Mouse (Mus musculus) embryonic facial prominence, embryonic 11.5 days (tissue): ENCODE measurements around the gene Cirbp. TPM values are rescaled to one million over a fixed set of nuclear protein-coding genes. Genes with fewer than 3 reads are reported as not detected.

ENCODE experiments used
- ATAC-seq: fragments of 200-750 bp; cut with Nextera tagmentation; replicated peaks from 2 replicates; pipeline ENCODE4 v1.8.0; 2017; ENCODE audit warnings: low read depth; ENCODE audit not compliant: insufficient number of reproducible peaks, low FRiP score, low TSS enrichment
- DNase-seq: peaks from one replicate; pipeline ENCODE4 v3.0.0-alpha.2; 2015; ENCODE audit warnings: low spot score
- H3K27ac ChIP-seq: fragments of 300-500 bp; sonication (generic); replicated peaks from 2 replicates; pipeline ENCODE4 v1.5.1; 2014; ENCODE audit warnings: mild to moderate bottlenecking, low read depth, low read length, control low read depth
- H3K27me3 ChIP-seq: fragments of 300-500 bp; sonication (generic); 2 replicates; pipeline ENCODE4 v1.6.1; 2014; ENCODE audit warnings: mild to moderate bottlenecking, low read length, moderate library complexity, mixed read lengths; ENCODE audit not compliant: control insufficient read depth, insufficient read depth
- H3K36me3 ChIP-seq: fragments of 300-500 bp; sonication (generic); replicated peaks from 2 replicates; pipeline ENCODE4 v1.6.1; 2014; ENCODE audit warnings: low read depth, mild to moderate bottlenecking, low read length, moderate library complexity, mixed read lengths; ENCODE audit not compliant: control insufficient read depth, insufficient read depth
- H3K4me1 ChIP-seq: fragments of 300-500 bp; sonication (generic); 2 replicates; pipeline ENCODE4 v1.6.1; 2014; ENCODE audit warnings: low read length, mixed read lengths; ENCODE audit not compliant: control insufficient read depth, insufficient read depth
- H3K4me2 ChIP-seq: fragments of 300-500 bp; sonication (generic); 2 replicates; pipeline ENCODE4 v1.6.1; 2014; ENCODE audit warnings: low read depth, mild to moderate bottlenecking, control low read depth, low read length, moderate library complexity
- H3K4me3 ChIP-seq: fragments of 300-500 bp; sonication (generic); 2 replicates; pipeline ENCODE4 v1.5.1; 2014; ENCODE audit warnings: low read depth, low read length, control low read depth
- H3K9ac ChIP-seq: fragments of 300-500 bp; sonication (generic); replicated peaks from 2 replicates; pipeline ENCODE4 v1.6.1; 2014; ENCODE audit warnings: mild to moderate bottlenecking, control low read depth, low read length
- H3K9me3 ChIP-seq: fragments of 300-500 bp; sonication (generic); replicated peaks from 2 replicates; pipeline ENCODE4 v1.6.1; 2016; ENCODE audit warnings: mild to moderate bottlenecking, low read length, inconsistent platforms, mixed read lengths; ENCODE audit not compliant: control insufficient read depth
- WGBS: fragments of 180-500 bp; shearing (Covaris S2); extraction: QIAGEN DNeasy Blood & Tissue Kit; methylation state at CpG from one replicate; pipeline ENCODE4 v1.1.7; 2014; 5-methylcytosine and 5-hydroxymethylcytosine counted together
- polyA plus RNA-seq: library from polyadenylated mRNA; unstranded; fragments of >200 nt; fragmentation: Nextera tagmentation; extraction: Ambion mirVana; gene quantifications from 2 replicates; pipeline ENCODE4 v1.2.1, GENCODE M21; 2014

The Cirbp gene
- polyA plus RNA-seq, 1 experiment from 2014 or later: 77.8 TPM

DNA sequence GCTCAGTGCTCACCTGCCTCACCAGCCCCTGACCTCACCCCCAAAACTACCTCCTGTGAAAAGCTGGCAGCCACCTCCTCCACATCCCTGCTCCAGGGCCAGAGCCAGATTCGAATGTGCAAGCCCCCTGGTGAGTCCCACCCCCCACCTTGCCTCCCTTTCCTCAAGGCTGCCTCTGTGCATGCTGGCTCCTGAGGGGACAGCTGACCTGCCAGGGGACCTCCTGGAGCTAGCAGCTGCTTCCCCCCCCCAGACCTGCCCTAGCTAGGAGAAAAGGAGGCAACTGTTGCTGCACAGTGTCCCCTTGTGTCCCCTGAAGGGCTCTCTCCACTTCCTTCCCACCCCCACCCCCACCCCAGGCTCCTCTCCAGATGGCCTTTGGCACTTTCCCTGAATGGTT lies 10.5 kb upstream of the Cirbp start:
- Histone ChIP-seq H3K4me2 (no peak overlapping the region), H3K9ac (peak overlapping the region; percentile 5; the same call in 1 of the 2 replicates), H3K27me3 (no peaks in the 10 kb centered on the region), H3K36me3 (peaks cover 48% of the 10 kb centered on the region), H3K4me1 (peaks cover 30% of the 10 kb centered on the region), H3K27ac (no peak overlapping the region), H3K9me3 (no peaks in the 10 kb centered on the region), H3K4me3 (no peak overlapping the region)
- WGBS: 18% methylated on average over 1 of the region's 1 CpGs
- DNase-seq (no peak), ATAC-seq (no peak)

DNA sequence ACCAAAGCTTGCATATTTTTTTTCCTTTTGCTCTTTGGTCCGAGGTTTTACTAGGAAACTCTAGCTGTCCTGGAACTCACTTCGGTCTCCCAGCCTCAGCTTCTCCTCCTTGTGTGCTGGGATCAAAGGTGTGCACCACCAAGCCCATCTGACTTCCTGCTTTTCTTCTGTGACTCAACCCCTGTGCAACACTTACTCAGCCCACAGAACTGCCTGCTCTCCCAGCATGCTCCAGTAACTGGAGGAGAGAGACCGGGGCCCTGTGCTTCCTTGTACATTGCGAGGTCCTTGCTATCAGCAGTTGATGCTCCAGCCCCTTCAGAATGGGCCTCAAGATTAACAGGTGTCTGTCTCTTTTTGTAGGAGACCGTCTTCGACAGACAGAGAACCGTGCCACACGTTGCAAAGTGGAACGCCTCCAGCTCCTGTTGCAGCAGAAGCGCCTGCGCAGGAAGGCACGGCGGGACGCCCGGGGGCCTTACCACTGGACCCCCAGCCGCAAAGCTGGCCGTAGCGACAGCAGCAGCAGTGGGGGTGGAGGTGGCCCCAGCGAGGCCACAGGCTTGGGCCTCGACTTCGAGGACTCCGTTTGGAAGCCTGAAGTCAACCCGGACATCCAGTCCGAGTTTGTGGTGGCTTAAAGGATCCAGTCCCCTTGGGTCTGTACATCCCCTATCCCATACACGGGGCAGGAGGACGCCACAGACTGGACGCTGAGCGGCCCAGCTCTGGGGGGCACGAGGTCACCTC lies 9.6 kb upstream of the Cirbp start:
- H3K4me2 ChIP-seq: no peak overlapping the region
- no peaks in the 10 kb centered on the region for H3K9me3 ChIP-seq
- H3K9ac ChIP-seq: peak overlapping the region; percentile 18; the same call in 1 of the 2 replicates
- H3K27ac ChIP-seq: peak overlapping the region; percentile 20; the same call in 1 of the 2 replicates
- peaks cover 48% of the 10 kb centered on the region for H3K36me3 ChIP-seq
- 88% methylated on average over 29 of the region's 29 CpGs for WGBS
- ATAC-seq (no peak), DNase-seq (no peak)
- no peak overlapping the region; the same call in 1 of the 2 replicates for H3K4me3 ChIP-seq
- H3K4me1 ChIP-seq: peaks cover 32% of the 10 kb centered on the region
- H3K27me3 ChIP-seq: no peaks in the 10 kb centered on the region

DNA sequence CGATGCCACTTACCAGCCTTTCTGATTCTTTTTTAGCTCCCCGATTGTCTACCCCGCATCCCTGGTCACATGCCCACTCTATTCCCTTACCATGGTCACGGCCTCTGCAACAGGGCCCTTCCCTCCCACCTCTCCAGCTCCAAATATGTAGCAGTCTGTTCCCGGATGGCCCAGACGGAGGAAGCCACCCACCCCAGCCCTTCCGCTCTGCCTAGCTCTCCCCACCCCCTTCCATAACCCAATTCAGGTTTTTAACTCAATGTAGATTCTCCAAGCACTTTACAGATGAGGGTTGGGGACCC lies 9.1 kb upstream of the Cirbp start:
- Histone ChIP-seq H3K4me1 (peaks cover 37% of the 10 kb centered on the region), H3K27me3 (no peaks in the 10 kb centered on the region), H3K9me3 (no peaks in the 10 kb centered on the region), H3K36me3 (peaks cover 44% of the 10 kb centered on the region), H3K4me3 (no peak overlapping the region), H3K4me2 (no peak overlapping the region), H3K9ac (0 out of 2 replicates have a peak overlapping the region, but pooled peaks have one; percentile 18), H3K27ac (0 out of 2 replicates have a peak overlapping the region, but pooled peaks have one; percentile 22)
- WGBS: 58% methylated on average over 7 of the region's 7 CpGs
- ATAC-seq: no peak
- no peak for DNase-seq

DNA sequence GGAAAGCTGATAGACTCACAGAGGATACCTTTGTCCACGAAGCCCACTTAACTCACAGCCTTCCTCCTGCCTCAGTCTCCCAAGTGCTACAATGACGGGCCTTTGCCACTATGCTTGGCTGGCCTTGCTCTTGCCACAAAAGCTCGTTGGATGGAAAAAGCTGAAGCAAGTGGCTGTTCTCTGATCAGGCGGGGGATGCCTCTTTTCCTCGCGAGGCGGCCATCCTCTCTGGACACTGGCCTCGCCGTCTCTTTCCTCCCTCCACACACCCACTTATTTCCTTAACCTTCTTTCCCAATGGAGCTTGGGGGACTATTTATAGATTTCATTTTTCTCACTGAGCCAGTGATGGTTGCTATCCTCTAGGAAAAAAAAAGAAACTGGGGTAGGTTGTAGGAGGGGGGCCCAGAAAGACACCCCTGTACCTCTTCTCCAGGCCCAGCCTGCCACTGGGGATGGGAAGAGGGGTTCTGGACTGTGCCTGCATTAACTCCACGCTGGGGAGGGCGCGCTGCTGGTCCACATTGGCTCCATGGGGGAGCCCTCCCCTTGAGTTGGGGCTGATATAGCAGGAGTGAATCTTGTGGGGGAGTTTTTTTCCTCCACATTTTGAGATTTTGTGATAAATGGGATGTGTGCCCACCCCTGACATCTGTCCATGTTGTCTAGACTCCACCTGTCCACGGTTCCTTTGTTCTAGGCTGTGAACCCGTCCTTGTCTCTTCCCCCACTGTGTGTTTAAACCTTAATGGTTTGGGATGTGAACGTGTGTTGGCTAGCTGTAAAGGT lies 8.4 kb upstream of the Cirbp start:
- Histone ChIP-seq H3K27ac (0 out of 2 replicates have a peak overlapping the region, but pooled peaks have one; percentile 22), H3K36me3 (peaks cover 44% of the 10 kb centered on the region), H3K4me1 (peaks cover 39% of the 10 kb centered on the region), H3K9ac (peak overlapping the region; percentile 7; the same call in 1 of the 2 replicates), H3K4me3 (no peak overlapping the region), H3K4me2 (no peak overlapping the region), H3K27me3 (no peaks in the 10 kb centered on the region), H3K9me3 (no peaks in the 10 kb centered on the region)
- WGBS: 61% methylated on average over 15 of the region's 15 CpGs
- ATAC-seq (no peak), DNase-seq (no peak)

DNA sequence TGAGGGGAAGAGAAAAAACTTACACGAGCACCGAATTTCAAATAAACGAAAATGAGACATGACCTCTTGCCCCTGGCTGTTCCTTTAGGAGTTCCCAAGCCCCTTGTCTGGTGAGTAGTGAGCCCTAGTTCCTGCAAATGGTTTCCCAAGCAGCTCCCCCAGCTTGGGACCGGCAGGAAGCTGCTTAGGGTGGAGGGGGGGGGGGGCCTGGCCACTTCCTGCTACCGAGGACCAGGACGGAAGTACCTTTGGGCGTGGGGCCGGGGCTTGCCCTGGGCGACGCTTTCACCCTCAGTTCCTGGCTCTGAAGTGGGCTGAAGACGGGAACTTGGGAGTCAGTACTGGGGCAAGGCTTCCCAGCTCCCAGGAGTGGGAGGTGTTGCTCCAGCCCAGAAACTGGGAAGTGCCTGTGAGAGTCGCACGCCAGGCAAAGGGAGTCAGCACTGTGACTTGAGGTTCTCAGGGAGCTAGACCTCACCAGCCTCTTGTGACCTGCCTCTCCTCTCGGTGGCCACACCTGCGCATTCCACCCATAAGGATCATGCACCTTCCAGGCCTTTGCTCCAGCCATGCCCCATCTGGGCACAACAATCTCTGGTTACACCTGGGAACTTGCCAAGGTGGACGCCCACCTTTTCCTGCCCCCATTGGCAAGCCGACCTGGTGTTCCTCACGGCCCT lies 7.3 kb upstream of the Cirbp start:
- Histone ChIP-seq H3K27ac (peak overlapping the region; percentile 11), H3K4me3 (peak overlapping the region; percentile 29; the same call in 1 of the 2 replicates), H3K36me3 (peaks cover 35% of the 10 kb centered on the region), H3K9me3 (no peaks in the 10 kb centered on the region), H3K4me1 (peaks cover 31% of the 10 kb centered on the region), H3K27me3 (no peaks in the 10 kb centered on the region), H3K9ac (peak overlapping the region; percentile 9), H3K4me2 (no peak overlapping the region; the same call in none of the 2 replicates)
- 10% methylated on average over 18 of the region's 18 CpGs for WGBS
- DNase-seq: peak; percentile 65
- ATAC-seq: 0 out of 2 replicates have a peak, but pooled peaks have one; percentile 0

DNA sequence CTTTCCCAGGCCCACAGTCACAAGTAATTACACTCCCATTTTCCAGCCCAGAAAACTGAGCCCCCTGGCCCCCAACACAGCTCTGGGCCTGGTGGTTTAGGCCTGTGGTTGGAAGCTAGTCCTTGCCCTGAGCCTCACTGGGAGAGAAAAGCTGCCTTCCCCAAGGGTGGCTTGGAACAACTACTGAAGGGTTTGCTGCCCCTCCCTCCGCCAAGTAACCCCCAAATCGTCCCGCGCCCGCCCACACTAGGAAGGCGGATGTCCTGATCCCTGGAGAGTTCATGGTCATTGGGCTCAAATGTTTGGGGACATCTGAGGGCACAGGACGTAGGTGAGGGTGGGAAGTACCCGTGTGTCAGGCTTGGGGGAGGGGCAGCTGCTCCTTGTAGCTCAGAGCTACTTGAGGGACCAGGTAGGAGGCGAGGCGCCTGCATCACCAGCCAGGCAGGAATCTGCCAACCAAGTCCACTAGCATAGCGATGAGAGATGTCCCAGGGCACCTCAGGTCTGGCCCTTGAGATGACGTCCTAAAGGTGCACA lies 6.7 kb upstream of the Cirbp start:
- H3K4me1 ChIP-seq: peaks cover 31% of the 10 kb centered on the region
- DNase-seq: peak; percentile 60
- 0 out of 2 replicates have a peak, but pooled peaks have one; percentile 10 for ATAC-seq
- H3K9me3 ChIP-seq: no peaks in the 10 kb centered on the region
- peak overlapping the region; percentile 57 for H3K4me2 ChIP-seq
- H3K9ac ChIP-seq: 0 out of 2 replicates have a peak overlapping the region, but pooled peaks have one; percentile 30
- H3K27me3 ChIP-seq: no peaks in the 10 kb centered on the region
- peak overlapping the region; percentile 11 for H3K27ac ChIP-seq
- 6% methylated on average over 12 of the region's 12 CpGs for WGBS
- H3K4me3 ChIP-seq: peak overlapping the region; percentile 29
- peaks cover 29% of the 10 kb centered on the region for H3K36me3 ChIP-seq

DNA sequence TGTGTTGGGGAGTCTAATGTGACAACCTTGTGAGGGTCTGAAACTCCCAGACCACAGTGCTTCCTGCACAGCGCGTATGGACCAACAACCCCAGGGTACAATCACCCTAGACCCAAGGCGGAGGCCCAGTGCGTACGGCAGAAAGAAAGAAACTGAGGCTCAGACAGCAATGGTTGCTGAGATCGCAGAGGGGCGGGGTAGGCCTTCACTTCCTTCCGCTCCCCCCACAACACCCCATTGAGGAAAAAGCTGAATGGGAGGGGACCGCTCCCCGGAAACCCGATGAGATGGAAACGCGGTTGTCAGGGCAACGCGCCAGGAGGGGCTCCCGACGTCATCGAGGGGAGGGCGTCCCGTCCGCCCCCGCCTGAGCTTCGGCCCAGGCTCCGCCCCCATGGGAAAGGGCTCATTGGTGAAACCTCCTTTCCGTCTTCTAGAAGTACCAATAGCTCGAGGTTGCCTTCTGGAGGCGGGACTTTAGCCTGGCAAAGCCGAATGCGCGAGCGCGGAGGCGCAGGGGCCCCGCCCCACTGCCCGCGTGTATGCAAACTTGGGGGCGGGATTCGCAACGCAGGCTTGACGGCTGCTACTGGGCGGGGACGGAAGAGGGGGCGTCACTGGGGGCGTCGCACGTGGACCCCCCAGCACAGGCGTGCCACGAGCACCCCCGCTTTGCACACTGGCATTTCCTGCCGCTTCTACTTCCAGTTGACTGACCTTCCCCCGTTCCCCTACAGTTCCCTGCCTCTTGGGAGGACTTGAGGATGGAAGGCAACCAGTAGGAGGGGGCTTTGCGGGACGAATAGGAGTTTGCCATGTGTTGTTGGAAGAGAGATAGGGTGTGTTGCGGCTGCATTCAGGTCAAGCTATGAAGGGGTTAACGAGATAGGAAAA lies 6.0 kb upstream of the Cirbp start:
- Histone ChIP-seq H3K27me3 (no peaks in the 10 kb centered on the region), H3K4me2 (peak overlapping the region; percentile 57), H3K36me3 (peaks cover 22% of the 10 kb centered on the region), H3K4me1 (peaks cover 36% of the 10 kb centered on the region), H3K4me3 (peak overlapping the region; percentile 29), H3K9ac (peak overlapping the region; percentile 7; the same call in 1 of the 2 replicates), H3K9me3 (no peaks in the 10 kb centered on the region), H3K27ac (peak overlapping the region; percentile 11)
- 1% methylated on average over 55 of the region's 55 CpGs for WGBS
- DNase-seq: peak; percentile 99
- peak; percentile 70 for ATAC-seq
